Mouse (Mus musculus) small intestine, adult 2 months (tissue): Measurements from ENCODE around the gene Trp73.

Experiments used
- CTCF ChIP-seq: fragments of 200-500 bp; IDR thresholded peaks from 2 replicates; pipeline ENCODE4 v1.5.1; 2012; ENCODE audit warnings: low read depth, mild to moderate bottlenecking, control low read depth, inconsistent platforms, low read length, moderate library complexity, mixed read lengths; ENCODE audit not compliant: insufficient replicate concordance, insufficient read length; ENCODE audit errors: extremely low read depth
- POLR2A ChIP-seq: fragments of 200-500 bp; IDR thresholded peaks from 2 replicates; pipeline ENCODE4 v1.6.1; 2012; ENCODE audit warnings: low read depth, mild to moderate bottlenecking, control low read depth, inconsistent platforms, low read length, moderate library complexity

DNA sequence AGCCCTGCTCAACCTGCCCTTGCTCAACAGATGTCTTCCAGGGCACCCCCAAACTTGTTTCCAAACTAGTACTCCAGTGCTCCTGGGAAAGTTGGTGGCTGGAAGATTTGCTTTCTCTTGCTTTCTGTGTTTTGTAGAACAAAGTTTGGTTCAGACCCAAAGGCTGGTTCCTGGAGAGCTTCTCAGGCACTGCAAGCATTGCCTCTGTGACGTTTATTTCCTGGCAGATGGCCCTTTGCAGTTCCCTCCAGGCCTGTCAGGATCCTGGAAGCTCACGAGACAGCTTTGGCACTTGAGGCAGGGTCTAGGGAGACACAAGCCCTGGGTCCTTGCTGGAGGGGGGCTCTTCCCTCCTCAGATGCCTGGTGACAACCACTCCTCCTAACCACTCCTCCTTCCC lies 83.3 kb downstream of the Trp73 start:
- TF ChIP-seq POLR2A (no peak), CTCF (no peak)
